Mouse (Mus musculus) neural tube, embryonic 15.5 days (tissue): ENCODE data around the gene Wtip. TPM values are rescaled to one million over a fixed set of nuclear protein-coding genes. Genes with fewer than 3 reads are reported as not detected.
"Not testable (repeated sequence)": the region's sequence is repeated elsewhere in the genome, so short reads cannot be mapped to it uniquely, and the experiment has no call there.

Source experiments
- ATAC-seq: fragments of 200-750 bp; cut with Nextera tagmentation; 2 replicates; pipeline ENCODE4 v1.8.0; 2017; ENCODE audit warnings: mild to moderate bottlenecking, moderate TSS enrichment, moderate library complexity; ENCODE audit not compliant: low FRiP score
- H3K27ac ChIP-seq: fragments of 300-500 bp; sonication (generic); replicated peaks from 2 replicates; pipeline ENCODE4 v1.5.1; 2015; ENCODE audit warnings: mild to moderate bottlenecking, inconsistent platforms
- H3K27me3 ChIP-seq: fragments of 300-500 bp; sonication (generic); replicated peaks from 2 replicates; pipeline ENCODE4 v1.6.1; 2015; ENCODE audit warnings: inconsistent platforms
- H3K36me3 ChIP-seq: fragments of 300-500 bp; sonication (generic); 2 replicates; pipeline ENCODE4 v1.6.1; 2015; ENCODE audit warnings: inconsistent platforms
- H3K4me1 ChIP-seq: fragments of 300-500 bp; sonication (generic); 2 replicates; pipeline ENCODE4 v1.6.1; 2015; ENCODE audit warnings: inconsistent platforms
- H3K4me2 ChIP-seq: fragments of 300-500 bp; sonication (generic); 2 replicates; pipeline ENCODE4 v1.6.1; 2015; ENCODE audit warnings: inconsistent platforms, mild to moderate bottlenecking, moderate library complexity
- H3K4me3 ChIP-seq: fragments of 300-500 bp; sonication (generic); replicated peaks from 2 replicates; pipeline ENCODE4 v1.5.1; 2015; ENCODE audit warnings: mild to moderate bottlenecking, inconsistent platforms
- H3K9ac ChIP-seq: fragments of 300-500 bp; sonication (generic); replicated peaks from 2 replicates; pipeline ENCODE4 v1.6.1; 2015; ENCODE audit warnings: mild to moderate bottlenecking, inconsistent platforms
- H3K9me3 ChIP-seq: fragments of 300-500 bp; sonication (generic); replicated peaks from 2 replicates; pipeline ENCODE4 v1.6.1; 2016; ENCODE audit warnings: inconsistent platforms
- WGBS: fragments of 180-500 bp; shearing (Covaris S2); methylation state at CpG from one replicate; pipeline ENCODE4 v1.1.7; 2015; ENCODE audit warnings: mixed read lengths; 5-methylcytosine and 5-hydroxymethylcytosine counted together
- polyA plus RNA-seq: library from polyadenylated mRNA; unstranded; fragments of >200 nt; fragmentation: Nextera tagmentation; extraction: Ambion mirVana; gene quantifications from 2 replicates; pipeline ENCODE4 v1.2.1, GENCODE M21; 2015

Wtip gene
- polyA plus RNA-seq: 3.5 and 3.8 TPM in 2 replicates

GRCm38 (mm10) chr7:34133117-34133762 is at the start of gene Wtip:
Gene Wtip (minus strand): TSS chr7:34133268.
- peak; percentile 77 for ATAC-seq
- H3K27me3 ChIP-seq: no peaks in the 10 kb centered on the region
- peaks cover 20% of the 10 kb centered on the region for H3K4me1 ChIP-seq
- peak within 1 kb of the TSS; percentile 78 for H3K4me3 ChIP-seq
- H3K9me3 ChIP-seq: no peaks in the 10 kb centered on the region
- peak within 1 kb of the TSS; percentile 65 for H3K9ac ChIP-seq
- WGBS: 2% methylated on average over 38 of the region's 65 CpGs
- H3K36me3 ChIP-seq: no peaks in the 10 kb centered on the region
- peak within 1 kb of the TSS; percentile 77 for H3K27ac ChIP-seq
- peak within 1 kb of the TSS; percentile 73 for H3K4me2 ChIP-seq

DNA sequence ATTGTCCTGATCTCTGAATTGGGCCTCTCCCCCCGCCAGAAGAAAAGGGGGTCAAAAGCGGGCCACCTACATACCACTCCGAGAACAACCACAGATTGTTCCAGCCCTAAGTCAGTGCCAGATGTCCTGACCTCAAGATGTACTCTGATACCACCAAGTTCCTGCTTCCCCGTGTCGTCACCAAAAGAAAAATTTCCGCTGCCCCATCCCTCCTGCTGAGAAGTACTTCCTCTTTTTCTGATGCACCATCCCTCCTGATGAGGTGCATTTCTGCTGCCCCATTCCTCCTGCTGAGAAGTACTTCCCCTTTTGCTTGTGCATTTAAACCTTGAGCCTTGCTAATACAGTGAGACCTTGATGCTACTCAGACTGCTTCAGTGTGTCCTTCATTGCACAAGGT is 43.2 kb upstream of the Wtip start:
- 89% methylated on average over 6 of the region's 6 CpGs for WGBS
- H3K27ac ChIP-seq, H3K4me1 ChIP-seq, ATAC-seq, H3K4me2 ChIP-seq, H3K4me3 ChIP-seq, H3K36me3 ChIP-seq, H3K9me3 ChIP-seq, H3K27me3 ChIP-seq, H3K9ac ChIP-seq: not testable (repeated sequence)

- no peak for ATAC-seq
- WGBS: 76% methylated on average over 1 of the region's 1 CpGs
- H3K9ac ChIP-seq: no peak overlapping the region
These were observed 39.2 kb upstream of the Wtip start for GRCm38 (mm10) chr7:34172251-34172650.

DNA sequence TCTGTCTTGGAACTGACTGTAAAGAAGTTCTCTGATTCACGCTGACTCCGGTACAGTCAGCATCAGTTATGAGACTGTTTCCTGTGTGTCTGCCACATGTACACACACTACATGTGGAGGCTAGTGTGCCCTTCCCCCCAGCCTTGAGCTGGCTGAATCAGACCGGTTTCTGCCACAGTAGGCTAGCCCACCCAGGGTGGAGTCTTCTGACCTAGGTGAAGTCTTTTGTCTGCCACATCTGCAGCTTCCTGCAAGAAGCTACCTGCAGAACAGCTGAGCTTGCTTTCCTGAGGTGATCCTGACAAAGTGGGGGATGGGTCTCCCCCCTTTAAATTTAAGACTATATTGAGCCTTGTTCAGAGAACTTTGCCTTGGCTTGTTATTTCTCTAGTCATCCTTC is 36.4 kb upstream of the Wtip start, which contains the start of gene Uba2:
Gene Uba2, minus strand, starts transcription at position 146 of the 400 bp plus-strand sequence.
- H3K9ac ChIP-seq: peak within 1 kb of the TSS; percentile 99
- H3K27ac ChIP-seq: peak within 1 kb of the TSS; percentile 92
- peak within 1 kb of the TSS; percentile 99 for H3K4me3 ChIP-seq
- H3K9me3 ChIP-seq: no peaks in the 10 kb centered on the region
- no peaks in the 10 kb centered on the region for H3K27me3 ChIP-seq
- peak within 1 kb of the TSS; percentile 93 for H3K4me2 ChIP-seq
- ATAC-seq: no peak
- 86% methylated on average over 3 of the region's 3 CpGs for WGBS
- H3K36me3 ChIP-seq: peaks cover 6% of the 10 kb centered on the region
- H3K4me1 ChIP-seq: peaks cover 22% of the 10 kb centered on the region

More at GRCm38 (mm10) chr7:34172251-34172650, 39.2 kb upstream of the Wtip start:
- Histone ChIP-seq H3K36me3 (no peaks in the 10 kb centered on the region), H3K27ac (no peak overlapping the region), H3K9me3 (no peaks in the 10 kb centered on the region), H3K4me3 (no peak overlapping the region), H3K27me3 (no peaks in the 10 kb centered on the region), H3K4me2 (no peak overlapping the region), H3K4me1 (peaks cover 10% of the 10 kb centered on the region)

GRCm38 (mm10) chr7:34168470-34169251 is 35.6 kb upstream of the Wtip start:
- peak; percentile 97 for ATAC-seq
- Histone ChIP-seq H3K4me2 (peak overlapping the region; percentile 93), H3K4me1 (peaks cover 22% of the 10 kb centered on the region), H3K9ac (peak overlapping the region; percentile 99), H3K4me3 (peak overlapping the region; percentile 99), H3K9me3 (no peaks in the 10 kb centered on the region), H3K36me3 (peaks cover 11% of the 10 kb centered on the region), H3K27me3 (no peaks in the 10 kb centered on the region), H3K27ac (peak overlapping the region; percentile 92)
- WGBS: 9% methylated on average over 30 of the region's 30 CpGs

DNA sequence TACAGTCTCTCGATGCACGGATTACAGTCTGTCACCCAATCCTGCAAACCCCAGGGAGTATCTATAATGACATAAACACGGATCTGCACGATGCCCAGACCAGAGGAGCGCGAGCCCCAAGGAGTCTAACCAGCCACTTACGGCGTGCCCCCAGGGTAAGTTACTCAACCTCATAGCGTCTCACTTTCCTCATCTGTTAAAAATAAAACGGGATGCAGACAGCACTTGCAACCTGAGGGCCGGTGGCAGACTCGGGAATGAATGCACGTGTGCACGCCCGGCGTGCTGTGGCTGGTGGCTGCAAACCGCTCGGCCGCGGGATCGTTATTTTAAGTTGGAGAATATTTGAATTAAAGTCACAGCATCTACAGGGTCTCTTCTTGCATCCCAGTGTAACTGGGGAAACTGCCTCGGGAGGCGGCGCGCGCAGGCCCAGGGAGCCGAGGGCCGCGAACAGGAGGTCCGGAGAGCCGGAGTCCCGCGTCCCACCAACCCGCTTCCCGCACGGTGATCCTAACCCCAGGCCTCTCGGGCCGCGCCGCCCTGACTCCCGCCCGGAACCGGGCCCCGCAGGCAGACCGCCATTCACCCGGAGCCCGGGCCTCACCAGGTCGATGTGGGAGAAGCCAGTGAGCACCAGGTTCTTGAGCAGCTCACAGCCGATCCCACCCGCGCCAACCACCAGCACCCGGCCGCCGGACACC is 34.9 kb upstream of the Wtip start:
- Histone ChIP-seq H3K27ac (peak overlapping the region; percentile 92), H3K27me3 (no peaks in the 10 kb centered on the region), H3K9me3 (no peaks in the 10 kb centered on the region), H3K9ac (peak overlapping the region; percentile 99), H3K4me1 (peaks cover 22% of the 10 kb centered on the region), H3K36me3 (peaks cover 19% of the 10 kb centered on the region), H3K4me3 (peak overlapping the region; percentile 99), H3K4me2 (peak overlapping the region; percentile 93)
- peak; percentile 85 for ATAC-seq
- under 1% methylated on average over 54 of the region's 54 CpGs for WGBS

GRCm38 (mm10) chr7:34166850-34167249 is 33.8 kb upstream of the Wtip start:
- H3K4me2 ChIP-seq: peak overlapping the region; percentile 31; the same call in 1 of the 2 replicates

DNA sequence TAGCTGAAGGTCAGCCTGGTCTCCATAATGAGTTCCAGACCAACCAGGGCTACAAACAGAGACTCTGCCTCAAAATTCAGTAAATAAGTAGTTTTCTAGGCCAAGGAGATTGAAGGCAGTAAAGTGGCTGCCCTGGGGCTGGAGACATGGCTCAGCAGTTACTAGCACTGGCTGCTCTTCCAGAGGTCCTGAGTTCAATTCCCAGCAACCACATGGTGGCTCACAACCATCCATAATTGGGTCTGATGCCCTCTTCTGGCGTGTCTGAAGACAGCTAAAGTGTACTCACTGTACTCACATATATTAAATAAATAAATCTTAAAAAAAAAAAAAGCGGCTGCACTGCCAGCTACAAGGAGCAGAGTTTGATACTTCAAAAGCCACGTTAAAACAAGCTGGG is 32.9 kb upstream of the Wtip start:
- H3K4me2 ChIP-seq: no peak overlapping the region
- H3K27me3 ChIP-seq: no peaks in the 10 kb centered on the region
- H3K4me1 ChIP-seq: peaks cover 22% of the 10 kb centered on the region
- ATAC-seq: no peak
- 80% methylated on average over 3 of the region's 3 CpGs for WGBS
- peaks cover 38% of the 10 kb centered on the region for H3K36me3 ChIP-seq
- H3K27ac ChIP-seq: no peak overlapping the region
- no peak overlapping the region for H3K9ac ChIP-seq
- H3K9me3 ChIP-seq: no peaks in the 10 kb centered on the region
- no peak overlapping the region for H3K4me3 ChIP-seq

More at GRCm38 (mm10) chr7:34166850-34167249, 33.8 kb upstream of the Wtip start:
- H3K27ac ChIP-seq: no peak overlapping the region
- H3K9ac ChIP-seq: no peak overlapping the region
- H3K4me1 ChIP-seq: peaks cover 22% of the 10 kb centered on the region
- no peak overlapping the region for H3K4me3 ChIP-seq
- no peak for ATAC-seq
- WGBS: 54% methylated on average over 4 of the region's 4 CpGs
- H3K36me3 ChIP-seq: peaks cover 29% of the 10 kb centered on the region
- H3K27me3 ChIP-seq: no peaks in the 10 kb centered on the region
- no peaks in the 10 kb centered on the region for H3K9me3 ChIP-seq

DNA sequence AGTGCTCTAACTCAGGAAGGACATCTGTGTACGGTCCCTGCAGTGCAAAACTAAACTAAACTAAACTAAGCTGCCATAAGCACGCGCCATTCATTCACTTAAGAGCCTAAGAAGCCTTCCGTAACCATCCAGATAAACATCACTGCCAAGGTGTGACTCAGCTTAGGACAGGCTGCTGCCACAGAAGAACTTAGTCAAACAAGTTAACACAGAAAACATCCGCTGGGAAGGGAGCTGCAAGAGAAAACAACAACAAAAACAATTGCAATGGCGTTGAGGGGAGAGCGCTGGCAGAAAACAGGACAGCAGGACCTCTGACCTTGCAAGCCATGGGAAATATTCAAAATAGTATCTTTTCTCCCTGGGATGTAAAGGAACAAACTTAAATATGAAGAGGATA is 31.6 kb upstream of the Wtip start:
- Histone ChIP-seq H3K4me3 (no peak overlapping the region), H3K4me1 (peaks cover 22% of the 10 kb centered on the region), H3K36me3 (peaks cover 49% of the 10 kb centered on the region), H3K4me2 (no peak overlapping the region), H3K27me3 (no peaks in the 10 kb centered on the region), H3K27ac (no peak overlapping the region), H3K9me3 (no peaks in the 10 kb centered on the region), H3K9ac (no peak overlapping the region)
- WGBS: 94% methylated on average over 7 of the region's 7 CpGs
- no peak for ATAC-seq

DNA sequence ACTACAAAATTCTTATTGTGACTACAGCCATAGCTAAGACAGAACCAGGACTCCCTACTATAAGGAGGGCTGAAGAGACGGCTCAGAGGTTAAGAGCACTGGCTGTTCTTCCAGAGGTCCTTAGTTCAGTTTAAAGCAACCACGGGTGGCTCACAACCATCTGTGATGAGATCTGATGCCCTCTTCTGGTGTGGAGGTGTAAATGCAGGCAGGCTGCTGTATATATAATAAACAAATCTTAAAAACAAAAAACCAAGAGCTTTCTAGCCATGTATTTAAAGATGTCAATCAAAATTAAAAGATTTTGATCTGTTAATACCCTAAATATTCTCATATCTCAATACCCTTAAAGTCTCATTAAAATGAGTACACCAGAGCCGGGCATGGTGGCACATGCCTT is 26.1 kb upstream of the Wtip start:
- ATAC-seq: no peak
- Histone ChIP-seq H3K27ac (no peak overlapping the region), H3K36me3 (peaks cover 92% of the 10 kb centered on the region), H3K9me3 (no peaks in the 10 kb centered on the region), H3K9ac (no peak overlapping the region), H3K4me1 (no peaks in the 10 kb centered on the region), H3K27me3 (no peaks in the 10 kb centered on the region), H3K4me3 (no peak overlapping the region), H3K4me2 (no peak overlapping the region)
- WGBS: 95% methylated on average over 3 of the region's 3 CpGs

GRCm38 (mm10) chr7:34157994-34158393 is 24.9 kb upstream of the Wtip start:
- no peaks in the 10 kb centered on the region for H3K27me3 ChIP-seq
- WGBS: 97% methylated on average over 3 of the region's 3 CpGs
- H3K27ac ChIP-seq: no peak overlapping the region
- H3K9ac ChIP-seq: no peak overlapping the region
- no peaks in the 10 kb centered on the region for H3K9me3 ChIP-seq
- no peak overlapping the region for H3K4me2 ChIP-seq
- peaks cover 94% of the 10 kb centered on the region for H3K36me3 ChIP-seq
- H3K4me1 ChIP-seq: no peaks in the 10 kb centered on the region
- ATAC-seq: no peak
- H3K4me3 ChIP-seq: no peak overlapping the region
